Mouse (Mus musculus) liver, embryonic 16.5 days (tissue): ENCODE data around the gene Utrn. TPM values are rescaled to one million over a fixed set of nuclear protein-coding genes. Genes with fewer than 3 reads are reported as not detected.

Experiments used
- ATAC-seq: fragments of 200-750 bp; cut with Nextera tagmentation; 2 replicates; pipeline ENCODE4 v1.8.0; 2017; ENCODE audit warnings: low read depth, mild to moderate bottlenecking, moderate number of reproducible peaks, moderate library complexity
- H3K27ac ChIP-seq: fragments of 300-500 bp; sonication (generic); 2 replicates; pipeline ENCODE4 v1.5.1; 2014; ENCODE audit warnings: mild to moderate bottlenecking, low read length
- H3K27me3 ChIP-seq: fragments of 300-500 bp; sonication (generic); 2 replicates; pipeline ENCODE4 v1.6.1; 2014; ENCODE audit warnings: low read depth, low read length, mixed read lengths; ENCODE audit not compliant: control insufficient read depth, insufficient read depth
- H3K36me3 ChIP-seq: fragments of 300-500 bp; sonication (generic); 2 replicates; pipeline ENCODE4 v1.6.1; 2014; ENCODE audit warnings: mild to moderate bottlenecking; ENCODE audit not compliant: control insufficient read depth, insufficient read depth
- H3K4me1 ChIP-seq: fragments of 300-500 bp; sonication (generic); 2 replicates; pipeline ENCODE4 v1.6.1; 2014; ENCODE audit warnings: low read depth, low read length, mixed read lengths; ENCODE audit not compliant: control insufficient read depth
- H3K4me2 ChIP-seq: fragments of 300-500 bp; sonication (generic); 2 replicates; pipeline ENCODE4 v1.6.1; 2014; ENCODE audit warnings: low read depth, low read length, mixed read lengths
- H3K4me3 ChIP-seq: fragments of 300-500 bp; sonication (generic); 2 replicates; pipeline ENCODE4 v1.5.1; 2014; ENCODE audit warnings: low read depth, mild to moderate bottlenecking, low read length
- H3K9ac ChIP-seq: fragments of 300-500 bp; sonication (generic); 2 replicates; pipeline ENCODE4 v1.6.1; 2014; ENCODE audit warnings: low read depth, low read length
- H3K9me3 ChIP-seq: fragments of 300-500 bp; sonication (generic); replicated peaks from 2 replicates; pipeline ENCODE4 v1.6.1; 2016; ENCODE audit warnings: low read length; ENCODE audit not compliant: control insufficient read depth
- WGBS: fragments of 180-500 bp; shearing (Covaris S2); extraction: QIAGEN DNeasy Blood & Tissue Kit; methylation state at CpG from one replicate; pipeline ENCODE4 v1.1.7; 2014; ENCODE audit not compliant: insufficient replicate concordance; 5-methylcytosine and 5-hydroxymethylcytosine counted together
- polyA plus RNA-seq: library from polyadenylated mRNA; unstranded; fragments of >200 nt; fragmentation: Nextera tagmentation; extraction: Ambion mirVana; gene quantifications from 2 replicates; pipeline ENCODE4 v1.2.1, GENCODE M21; 2015

Gene Utrn
- polyA plus RNA-seq, 1 experiment from 2014 or later, result 10.2 TPM

DNA sequence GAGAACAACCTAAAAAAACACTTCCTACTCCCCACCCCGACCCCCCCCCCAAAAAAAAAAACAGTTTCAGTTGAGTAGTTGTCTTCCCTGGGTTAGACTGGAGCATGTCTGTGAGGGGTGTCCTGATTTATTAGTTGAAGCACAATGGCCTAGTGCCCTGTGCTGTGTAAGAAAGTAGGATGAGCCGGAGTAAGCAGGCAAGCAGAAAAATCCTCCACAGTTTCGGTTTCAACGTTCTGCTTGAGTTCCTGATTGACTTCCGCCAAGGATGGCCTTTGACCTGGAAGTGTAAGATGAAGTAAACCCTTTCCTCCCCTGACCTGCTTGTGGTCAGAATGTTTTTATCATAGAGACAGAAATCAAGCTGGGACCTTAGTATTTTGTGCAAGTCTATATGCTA is 277.2 kb downstream of the Utrn start:
- H3K27me3 ChIP-seq, result no peaks in the 10 kb centered on the region
- WGBS, result 68% methylated on average over 5 of the region's 5 CpGs

DNA sequence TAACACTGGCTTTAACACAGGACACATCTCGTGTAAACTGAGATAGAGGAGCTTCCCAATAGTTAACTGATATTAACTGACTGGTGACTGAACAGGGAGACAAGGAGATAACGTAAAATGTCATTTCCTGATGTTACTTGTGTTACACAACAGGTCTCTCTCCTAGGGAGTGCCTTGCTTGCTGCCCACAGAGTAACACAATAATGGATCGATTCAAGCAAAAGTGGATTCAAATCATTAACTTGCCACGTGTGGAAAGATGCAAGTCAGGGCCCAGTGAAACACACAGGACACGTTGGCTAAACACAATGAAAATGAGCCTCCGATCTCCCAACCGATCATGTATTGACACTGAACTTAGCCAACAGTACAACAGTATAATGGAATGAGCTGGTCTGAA is 281.1 kb downstream of the Utrn start:
- Histone ChIP-seq H3K27ac (no peak overlapping the region), H3K36me3 (no peaks in the 10 kb centered on the region), H3K9ac (no peak overlapping the region), H3K4me2 (no peak overlapping the region), H3K9me3 (no peaks in the 10 kb centered on the region), H3K27me3 (no peaks in the 10 kb centered on the region), H3K4me3 (no peak overlapping the region), H3K4me1 (no peaks in the 10 kb centered on the region)
- ATAC-seq, result no peak; the same call in 1 of the 2 replicates
- WGBS, result 47% methylated on average over 7 of the region's 7 CpGs

More for the DNA sequence above, 277.2 kb downstream of the Utrn start:
- H3K4me1 ChIP-seq, result no peaks in the 10 kb centered on the region
- ATAC-seq, result no peak
- no peaks in the 10 kb centered on the region for H3K9me3 ChIP-seq
- H3K9ac ChIP-seq, result no peak overlapping the region
- H3K27ac ChIP-seq, result no peak overlapping the region
- H3K4me3 ChIP-seq, result no peak overlapping the region
- no peaks in the 10 kb centered on the region for H3K36me3 ChIP-seq
- no peak overlapping the region for H3K4me2 ChIP-seq

GRCm38 (mm10) chr10:12587318-12587717 is 281.8 kb downstream of the Utrn start:
- Histone ChIP-seq H3K4me3 (no peak overlapping the region), H3K9ac (no peak overlapping the region), H3K4me1 (no peaks in the 10 kb centered on the region), H3K27me3 (no peaks in the 10 kb centered on the region), H3K9me3 (no peaks in the 10 kb centered on the region), H3K27ac (no peak overlapping the region), H3K36me3 (no peaks in the 10 kb centered on the region), H3K4me2 (no peak overlapping the region)
- ATAC-seq, result no peak
- 69% methylated on average over 1 of the region's 1 CpGs for WGBS

GRCm38 (mm10) chr10:12586825-12587224 is 282.3 kb downstream of the Utrn start:
- Histone ChIP-seq H3K9ac (no peak overlapping the region), H3K4me3 (no peak overlapping the region), H3K4me2 (no peak overlapping the region), H3K36me3 (no peaks in the 10 kb centered on the region), H3K27me3 (no peaks in the 10 kb centered on the region), H3K4me1 (no peaks in the 10 kb centered on the region), H3K27ac (no peak overlapping the region), H3K9me3 (no peaks in the 10 kb centered on the region)
- 70% methylated on average over 2 of the region's 2 CpGs for WGBS
- ATAC-seq, result no peak

- no peak overlapping the region for H3K9ac ChIP-seq
- no peak overlapping the region for H3K27ac ChIP-seq
- H3K4me1 ChIP-seq, result no peaks in the 10 kb centered on the region
- H3K36me3 ChIP-seq, result no peaks in the 10 kb centered on the region
- 43% methylated on average over 1 of the region's 1 CpGs for WGBS
- no peaks in the 10 kb centered on the region for H3K27me3 ChIP-seq
- ATAC-seq, result no peak
- H3K4me2 ChIP-seq, result no peak overlapping the region
- no peaks in the 10 kb centered on the region for H3K9me3 ChIP-seq
- H3K4me3 ChIP-seq, result no peak overlapping the region
Observed at GRCm38 (mm10) chr10:12586200-12586599, 283.0 kb downstream of the Utrn start.

- ATAC-seq, result no peak
- no peaks in the 10 kb centered on the region for H3K9me3 ChIP-seq
- no peaks in the 10 kb centered on the region for H3K4me1 ChIP-seq
- H3K27ac ChIP-seq, result no peak overlapping the region
- no peaks in the 10 kb centered on the region for H3K27me3 ChIP-seq
- H3K4me3 ChIP-seq, result no peak overlapping the region
- 77% methylated on average over 3 of the region's 3 CpGs for WGBS
- H3K36me3 ChIP-seq, result no peaks in the 10 kb centered on the region
- H3K9ac ChIP-seq, result no peak overlapping the region
- H3K4me2 ChIP-seq, result no peak overlapping the region
Observed at GRCm38 (mm10) chr10:12583473-12583872, 285.7 kb downstream of the Utrn start.

DNA sequence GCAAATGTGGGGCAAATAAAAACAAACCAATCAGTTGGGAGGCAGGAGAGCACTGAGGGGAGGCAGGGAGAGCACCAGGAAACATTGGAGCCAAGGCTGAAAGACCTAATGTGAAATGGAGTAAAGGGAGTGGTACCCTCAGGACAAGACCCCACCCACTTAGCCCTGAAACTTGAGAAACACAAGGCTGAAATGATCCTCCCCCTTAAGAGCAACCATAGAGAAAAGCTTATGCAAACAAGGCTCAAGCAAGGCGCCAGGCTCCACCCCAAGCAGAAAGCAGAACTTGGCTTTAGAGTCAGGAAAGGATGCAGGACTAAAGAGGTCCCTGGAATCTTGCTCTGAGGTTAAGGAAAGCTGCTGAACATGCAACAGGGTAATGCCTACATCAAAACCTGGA is 290.1 kb downstream of the Utrn start:
- H3K4me2 ChIP-seq, result no peak overlapping the region
- no peaks in the 10 kb centered on the region for H3K27me3 ChIP-seq
- H3K9me3 ChIP-seq, result no peaks in the 10 kb centered on the region
- ATAC-seq, result no peak
- H3K4me3 ChIP-seq, result no peak overlapping the region
- H3K36me3 ChIP-seq, result no peaks in the 10 kb centered on the region
- 19% methylated on average over 1 of the region's 1 CpGs for WGBS
- no peak overlapping the region for H3K9ac ChIP-seq
- no peaks in the 10 kb centered on the region for H3K4me1 ChIP-seq
- H3K27ac ChIP-seq, result no peak overlapping the region

DNA sequence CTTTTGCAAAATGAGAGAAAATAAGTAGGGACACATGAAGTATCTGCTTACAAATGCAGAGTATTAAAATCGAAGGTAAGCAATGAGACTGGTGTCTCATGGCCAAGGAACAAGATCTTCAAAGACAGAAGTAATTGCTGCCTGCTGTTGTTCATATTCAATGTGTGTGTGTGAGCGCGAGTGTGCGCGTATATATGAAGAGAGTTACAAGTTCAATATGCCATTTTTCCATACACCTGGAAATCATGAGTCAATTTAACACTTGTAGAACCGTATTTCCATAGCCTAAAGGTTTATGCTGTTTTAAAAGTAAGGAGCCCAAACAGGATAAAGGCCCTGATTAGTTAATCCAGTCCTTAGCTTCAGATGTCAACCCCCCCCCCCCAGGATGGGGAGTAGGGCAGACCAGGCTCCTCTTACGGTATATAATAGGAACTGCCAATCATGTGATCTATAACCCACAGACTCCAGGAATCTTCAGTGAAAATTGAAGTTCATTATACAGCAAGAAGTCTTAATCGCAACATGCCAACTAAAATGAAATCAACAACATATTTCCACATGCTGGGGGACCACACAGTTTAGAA is 293.2 kb downstream of the Utrn start:
- H3K4me1 ChIP-seq, result no peaks in the 10 kb centered on the region; the same call in 1 of the 2 replicates
- no peaks in the 10 kb centered on the region for H3K9me3 ChIP-seq
- WGBS, result 74% methylated on average over 8 of the region's 8 CpGs
- no peak overlapping the region for H3K9ac ChIP-seq
- H3K27me3 ChIP-seq, result no peaks in the 10 kb centered on the region
- no peak overlapping the region for H3K4me3 ChIP-seq
- no peak overlapping the region for H3K27ac ChIP-seq
- no peak overlapping the region for H3K4me2 ChIP-seq
- ATAC-seq, result no peak
- no peaks in the 10 kb centered on the region for H3K36me3 ChIP-seq

DNA sequence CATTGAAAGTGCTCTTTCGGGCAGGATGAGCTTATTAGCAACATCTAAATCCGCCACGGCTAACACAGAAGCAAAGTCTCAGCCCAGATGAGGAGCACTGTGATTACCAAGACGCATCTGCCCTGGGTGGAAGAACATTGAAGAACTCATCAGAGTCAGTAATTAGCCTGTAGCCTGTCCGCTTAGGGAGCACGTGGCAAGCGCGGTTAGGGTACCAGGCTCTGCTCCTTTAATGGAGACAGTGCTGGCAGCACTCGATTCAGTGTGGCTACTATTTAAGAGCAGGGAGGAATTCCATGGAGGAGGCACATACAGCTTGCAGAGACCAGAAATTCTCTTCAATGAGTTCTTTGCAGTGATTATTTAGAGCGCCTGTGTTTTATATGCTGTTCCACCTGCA is 294.4 kb downstream of the Utrn start:
- no peak overlapping the region for H3K4me2 ChIP-seq
- H3K9me3 ChIP-seq, result no peaks in the 10 kb centered on the region
- ATAC-seq, result no peak
- no peak overlapping the region for H3K9ac ChIP-seq
- no peaks in the 10 kb centered on the region for H3K36me3 ChIP-seq
- H3K27me3 ChIP-seq, result no peaks in the 10 kb centered on the region
- no peak overlapping the region for H3K27ac ChIP-seq
- H3K4me1 ChIP-seq, result no peaks in the 10 kb centered on the region; the same call in 1 of the 2 replicates
- WGBS, result 63% methylated on average over 10 of the region's 10 CpGs
- no peak overlapping the region for H3K4me3 ChIP-seq
